Mouse (Mus musculus): ENCODE data around the gene Obox6. TPM values are rescaled to one million over a fixed set of nuclear protein-coding genes. Genes with fewer than 3 reads are reported as not detected.

Obox6 gene
- polyA plus RNA-seq (2017; shearing (Covaris generic)), result not detected

DNA sequence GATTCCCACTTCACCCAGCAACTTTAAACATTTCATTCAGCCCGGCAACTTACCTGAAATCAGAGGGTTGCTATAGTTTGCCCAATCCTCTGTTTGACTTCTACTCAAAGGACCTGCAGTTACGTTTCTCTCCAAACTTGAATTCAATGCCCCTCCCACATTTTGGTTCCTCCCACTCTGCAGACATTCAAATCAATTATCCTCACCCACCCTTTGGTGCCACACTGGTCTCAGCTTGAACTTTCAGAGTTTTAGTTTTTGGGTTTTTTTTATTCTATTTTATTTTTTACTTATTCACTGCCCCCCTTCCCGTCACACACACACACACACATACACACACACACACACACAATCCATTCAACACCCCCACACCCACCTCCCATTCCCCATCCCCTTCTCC is at the start of gene Obox6:
Obox6 (minus strand) TSS at position 101 of the 400 bp plus-strand sequence.

DNA sequence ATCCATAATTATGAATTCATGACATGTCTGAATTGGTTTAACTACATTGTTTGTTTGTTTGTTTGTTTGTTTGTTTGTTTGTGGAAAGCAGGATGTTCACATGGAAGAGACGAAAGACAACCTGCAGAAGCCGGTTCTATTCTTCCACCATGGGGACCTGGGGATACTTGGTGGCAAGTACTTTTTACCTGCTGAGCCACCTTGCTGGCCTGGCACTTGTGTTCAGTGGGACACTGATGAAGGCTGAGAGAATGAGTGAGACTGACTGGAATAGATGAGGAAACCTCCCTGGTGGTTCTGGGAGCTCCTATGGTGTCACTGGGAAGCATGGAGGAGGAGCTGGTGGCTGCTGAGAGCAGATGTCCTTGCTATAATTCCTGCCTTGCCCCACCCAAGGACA is 42.8 kb upstream of the Obox6 start, which contains the start of gene Crxos:
Crxos (plus strand) TSS at position 301 of the 400 bp plus-strand sequence.

DNA sequence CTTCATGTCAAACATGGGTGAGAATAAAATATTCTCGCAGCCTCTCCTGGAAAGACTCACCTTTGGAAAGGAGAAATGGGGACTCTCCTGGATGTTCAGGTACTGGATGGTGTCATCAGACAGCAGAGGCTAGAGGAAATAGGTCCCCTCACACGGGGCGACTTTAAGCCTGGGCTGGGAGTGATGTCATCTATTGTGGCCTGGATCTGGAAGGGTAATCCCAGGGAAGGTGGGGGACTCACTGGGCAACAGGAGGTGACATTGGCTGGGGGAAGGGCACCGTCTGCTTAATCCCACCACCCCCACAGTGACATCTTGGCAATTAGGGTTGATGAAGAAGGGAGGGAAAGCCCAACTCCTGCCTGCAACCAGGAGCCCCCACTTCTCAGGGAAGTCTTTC is 40.3 kb upstream of the Obox6 start, which contains the start of gene Crx:
Crx (minus strand) TSS at position 213 of the 400 bp plus-strand sequence.

Other genes starting within 250 kb of the Obox6 start
- 0.12 TPM for gene Obox3, start 199.8 kb downstream of the Obox6 start, polyA plus RNA-seq (2017; shearing (Covaris generic))
- gene Obox5, start 89.5 kb downstream of the Obox6 start, polyA plus RNA-seq (2017; shearing (Covaris generic)), result not detected
- gene Crx, start 40.3 kb upstream of the Obox6 start, polyA plus RNA-seq (2017; shearing (Covaris generic)), result not detected
- not detected for gene Crxos, start 42.9 kb upstream of the Obox6 start, polyA plus RNA-seq (2017; shearing (Covaris generic))
- 557 TPM for gene Selenow, start 82.7 kb upstream of the Obox6 start, polyA plus RNA-seq (2017; shearing (Covaris generic))
- 387 TPM for gene Nop53, start 106.4 kb upstream of the Obox6 start, polyA plus RNA-seq (2017; shearing (Covaris generic))
- gene Ehd2, start 127.9 kb upstream of the Obox6 start, polyA plus RNA-seq (2017; shearing (Covaris generic)), result not detected
- 5.9 TPM for gene Bicra, start 208.2 kb upstream of the Obox6 start, polyA plus RNA-seq (2017; shearing (Covaris generic))
- gene Zfp541, start 222.1 kb upstream of the Obox6 start, polyA plus RNA-seq (2017; shearing (Covaris generic)), result 0.06 TPM